Mouse (Mus musculus): ENCODE results near the gene 1700113H08Rik.

1700113H08Rik gene

DNA sequence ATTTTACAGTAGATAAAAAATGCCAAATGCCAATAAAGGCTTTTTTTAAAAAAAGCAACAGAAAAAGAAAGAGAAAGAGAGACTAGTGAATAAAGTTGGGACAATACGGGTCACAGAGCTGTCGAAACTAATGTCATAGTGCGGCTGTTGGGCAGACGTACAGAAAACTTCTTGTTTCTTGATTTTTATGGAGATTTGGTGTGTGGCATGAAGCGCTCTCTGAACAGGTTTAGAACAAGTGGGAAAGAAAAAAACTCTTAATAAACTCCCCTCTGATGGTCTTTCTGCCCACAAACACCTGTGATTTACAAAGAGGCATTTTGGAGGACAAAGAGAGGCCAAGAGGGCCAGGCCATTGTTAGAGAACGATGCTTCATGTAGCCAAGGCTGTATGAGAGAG is 1.6 kb downstream of the 1700113H08Rik start:
- DNase-seq (ENCODE audit: low spot score in 2 of 2): no peak

DNA sequence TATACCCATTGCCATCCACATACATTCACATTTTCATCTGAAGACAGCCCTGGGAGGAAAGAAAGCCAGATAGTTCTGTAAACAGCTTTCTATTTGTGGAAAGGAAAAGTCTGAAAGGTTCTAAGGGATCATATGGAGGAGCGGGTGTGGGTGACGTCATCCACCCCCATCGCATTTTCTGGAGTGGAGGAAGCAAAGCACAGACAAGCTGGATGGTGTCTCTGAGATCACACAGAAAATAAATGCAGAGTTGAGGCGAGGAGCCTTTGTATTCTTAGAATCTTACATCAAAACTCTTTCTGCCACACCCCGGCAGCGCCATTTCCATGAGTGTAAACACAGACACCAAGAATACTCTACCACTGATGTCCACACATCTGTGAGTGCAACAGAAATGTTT is 26.4 kb downstream of the 1700113H08Rik start:
- DNase-seq (ENCODE audit: low spot score in 2 of 2): no peak

DNA sequence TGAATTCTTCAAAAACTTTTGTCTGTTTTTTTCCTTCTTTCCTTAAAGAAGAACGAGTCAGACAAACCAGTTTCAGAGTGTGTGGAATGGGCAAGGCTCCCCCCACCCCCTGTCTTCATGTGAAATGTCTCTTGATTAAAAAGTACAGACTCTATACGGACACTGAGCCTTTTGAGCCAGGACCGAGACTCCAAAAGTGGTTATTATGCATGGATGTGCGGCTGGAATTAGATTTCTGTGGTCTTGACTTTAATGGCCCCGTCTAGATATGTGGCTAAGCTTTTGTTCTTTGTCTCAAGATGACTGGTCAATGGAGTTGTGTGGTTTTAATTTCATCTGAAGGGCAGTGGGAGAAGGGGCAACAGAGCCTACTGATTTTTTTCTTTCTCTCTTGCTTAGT is 29.8 kb downstream of the 1700113H08Rik start:
- DNase-seq (ENCODE audit: low spot score in 2 of 2): no peak

DNA sequence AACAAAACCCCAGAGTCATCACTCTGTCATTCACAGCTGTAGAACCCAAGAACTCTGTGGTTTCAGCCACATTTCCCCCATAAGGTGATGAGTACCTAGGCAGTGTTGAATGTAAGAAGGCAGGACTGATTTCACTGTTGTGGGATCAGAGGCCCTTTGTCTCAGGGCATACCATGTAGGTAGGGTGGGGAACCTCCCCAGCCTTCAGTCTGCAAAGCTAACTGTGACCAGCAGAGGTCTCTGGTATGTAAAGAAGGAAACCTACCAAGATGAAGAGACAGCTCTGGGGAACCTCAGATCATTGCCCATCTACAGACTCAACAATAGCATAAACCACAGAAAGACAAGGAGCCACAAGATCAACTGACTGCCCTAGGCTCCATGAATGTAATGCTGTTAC is 36.4 kb downstream of the 1700113H08Rik start:
- DNase-seq (ENCODE audit: low spot score in 2 of 2): no peak

DNA sequence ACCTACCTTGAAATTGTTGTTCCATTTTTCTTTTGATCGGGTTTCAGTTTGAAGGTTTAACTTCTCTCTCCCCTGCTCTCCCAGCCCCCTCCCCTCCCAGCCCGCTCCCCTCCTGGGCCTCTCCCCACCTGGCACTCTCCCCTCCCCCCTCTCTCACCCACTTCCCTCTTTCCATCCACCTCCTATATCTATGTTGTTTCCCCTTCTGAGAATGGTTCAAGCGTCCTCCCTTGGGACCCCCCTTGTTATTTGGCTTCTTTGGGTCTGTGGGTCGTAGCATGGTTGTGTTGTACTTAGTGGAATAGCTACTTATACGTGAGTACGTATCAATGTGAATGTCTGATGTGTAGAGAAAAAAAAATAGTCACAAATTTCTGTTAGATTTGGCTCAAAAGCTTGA is 40.9 kb downstream of the 1700113H08Rik start:
- DNase-seq (ENCODE audit: low spot score in 2 of 2): no peak

DNA sequence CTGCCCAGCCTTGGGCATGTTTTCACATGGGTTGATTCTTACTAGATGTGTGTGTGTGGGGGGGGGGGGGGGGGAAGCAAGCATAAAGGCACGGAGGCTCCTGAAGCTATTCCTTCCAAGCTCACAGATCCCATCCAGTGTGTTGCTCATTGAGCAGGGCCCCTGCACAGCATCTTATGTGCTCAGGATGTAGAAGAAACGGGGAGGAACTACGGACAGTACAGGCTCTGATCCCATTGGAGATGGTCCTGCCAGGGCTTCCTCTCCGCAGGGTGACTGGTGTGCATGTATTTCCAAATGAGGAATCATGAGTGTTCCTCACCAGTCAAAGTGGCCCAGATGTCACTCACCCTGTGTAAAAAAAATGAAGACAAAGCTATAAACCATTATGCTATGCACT is 42.8 kb downstream of the 1700113H08Rik start:
- DNase-seq (ENCODE audit: low spot score in 2 of 2): no peak

DNA sequence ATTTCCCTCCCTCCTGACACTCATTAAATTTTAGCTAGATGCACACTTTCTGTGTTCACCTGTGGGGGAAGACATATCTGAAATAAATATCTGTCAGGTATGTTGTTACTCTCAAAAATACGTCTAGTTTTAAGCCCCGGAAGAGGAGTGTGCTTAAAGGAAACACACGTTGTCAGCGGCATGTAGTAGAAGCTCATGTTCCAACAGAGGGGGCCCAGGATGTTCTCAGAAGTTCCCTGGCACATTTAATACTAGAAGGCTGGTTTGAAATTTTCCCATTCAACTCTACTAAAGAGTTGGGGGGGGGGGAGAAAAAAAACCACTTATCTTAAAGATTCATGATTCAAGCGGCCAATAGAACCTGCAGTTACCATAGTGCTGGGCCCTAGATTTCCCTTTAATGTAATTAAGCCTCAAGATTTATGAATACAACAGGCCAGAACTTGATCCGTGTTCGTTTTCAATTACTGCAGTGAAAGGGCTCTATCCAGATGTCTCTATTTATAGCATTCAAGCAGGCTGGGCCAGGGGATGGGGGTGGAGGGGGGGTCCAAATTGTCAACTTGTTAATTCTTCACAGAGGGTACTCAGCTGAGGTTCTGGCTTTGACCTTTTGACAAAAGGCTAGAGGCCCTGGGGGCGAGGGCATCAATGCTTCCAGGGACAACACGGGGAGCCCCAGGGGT is 43.6 kb downstream of the 1700113H08Rik start:
- DNase-seq (ENCODE audit: low spot score in 2 of 2): no peak

DNA sequence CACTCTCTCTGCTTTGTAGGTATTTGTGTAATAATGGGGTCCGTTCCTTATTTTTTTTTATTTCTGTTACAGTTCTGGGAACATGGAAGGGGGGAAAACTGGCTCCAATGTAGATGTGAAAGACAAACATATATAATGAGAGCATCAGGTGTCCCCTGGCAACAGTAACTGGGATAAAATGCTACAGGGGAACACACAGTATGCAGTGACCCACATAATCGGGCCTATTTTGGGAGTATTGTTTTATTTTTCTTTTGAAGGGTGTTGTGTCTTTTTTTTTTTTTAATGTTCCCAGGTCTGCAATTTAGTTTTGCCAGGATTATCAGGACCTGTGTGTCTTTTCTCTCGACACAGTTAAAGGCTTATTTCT is 44.1 kb downstream of the 1700113H08Rik start:
- no peak for DNase-seq (ENCODE audit: low spot score in 2 of 2)

DNA sequence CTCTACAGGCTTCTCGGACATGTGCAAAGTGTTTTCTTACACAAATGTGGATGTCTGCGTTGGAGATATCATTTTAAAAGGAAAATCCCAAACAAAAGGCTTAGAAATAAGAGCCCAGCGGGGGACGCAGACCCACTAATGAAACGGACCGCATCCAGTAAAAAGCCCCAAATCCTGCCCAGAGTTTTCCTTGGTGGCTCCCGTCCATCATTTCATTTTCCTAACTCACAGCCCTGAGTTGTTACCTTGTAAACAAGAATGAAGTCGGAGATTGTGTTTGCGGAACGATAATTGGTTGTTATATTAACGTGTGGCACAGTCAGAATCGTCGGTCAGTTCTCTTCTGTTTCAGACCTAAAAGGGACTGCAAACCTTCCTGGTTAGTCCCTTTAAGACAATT is 44.6 kb downstream of the 1700113H08Rik start:
- no peak for DNase-seq (ENCODE audit: low spot score in 2 of 2)

DNA sequence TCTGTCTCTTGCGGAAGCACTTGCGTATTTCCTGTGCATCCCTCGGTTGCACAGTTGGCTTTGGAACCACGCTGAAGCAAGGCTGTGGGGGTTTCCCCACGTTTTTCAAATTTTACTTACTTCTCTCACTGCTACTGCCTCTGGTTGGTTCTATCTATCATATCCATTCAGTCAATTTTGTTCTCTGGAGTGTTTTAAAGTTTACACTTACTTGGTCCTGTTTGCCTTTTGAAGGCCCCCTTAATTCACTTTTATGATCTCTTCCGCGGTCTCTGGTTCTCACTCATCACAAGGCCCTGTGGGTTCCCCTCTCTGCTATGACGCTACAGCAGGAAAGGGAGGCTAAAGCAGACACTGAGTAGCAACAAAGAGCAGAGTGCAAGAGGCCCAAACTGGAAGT is 45.4 kb downstream of the 1700113H08Rik start:
- no peak for DNase-seq (ENCODE audit: low spot score in 2 of 2)

DNA sequence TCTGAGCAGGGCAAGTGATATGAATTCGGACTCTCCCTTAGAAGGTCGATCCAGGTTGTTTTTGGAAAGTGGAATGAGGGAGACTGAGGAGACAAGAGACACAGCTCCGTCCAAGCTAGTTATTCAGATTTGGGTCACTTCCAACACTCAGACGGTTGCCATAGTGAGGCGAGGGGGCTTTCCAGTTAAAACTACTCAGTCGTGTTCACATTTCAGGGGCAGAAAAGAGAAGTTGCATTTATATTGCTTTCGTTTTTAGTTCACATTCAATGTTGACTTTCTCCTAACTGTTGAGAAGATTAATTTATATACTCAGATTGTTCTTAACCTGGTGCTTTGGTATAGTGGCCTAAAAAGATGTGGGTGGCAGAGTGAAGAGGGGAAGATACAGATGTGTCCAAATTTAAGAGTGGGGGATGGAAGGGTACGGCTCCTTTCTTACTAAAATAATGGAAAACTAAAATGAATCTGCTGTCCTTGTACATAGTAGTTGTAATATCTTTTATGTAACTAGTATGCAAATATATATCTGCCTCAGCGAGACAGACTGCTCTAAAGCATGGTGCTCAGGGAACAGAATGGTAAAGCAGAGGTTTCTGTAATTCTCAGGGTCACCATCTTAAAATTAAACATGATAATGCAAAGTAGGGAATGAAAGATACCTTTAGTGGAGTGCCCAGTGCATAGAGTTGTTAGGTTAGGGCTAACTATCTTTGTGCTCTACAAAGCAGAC is 49.9 kb downstream of the 1700113H08Rik start:
- DNase-seq (ENCODE audit: low spot score in 2 of 2): no peak

DNA sequence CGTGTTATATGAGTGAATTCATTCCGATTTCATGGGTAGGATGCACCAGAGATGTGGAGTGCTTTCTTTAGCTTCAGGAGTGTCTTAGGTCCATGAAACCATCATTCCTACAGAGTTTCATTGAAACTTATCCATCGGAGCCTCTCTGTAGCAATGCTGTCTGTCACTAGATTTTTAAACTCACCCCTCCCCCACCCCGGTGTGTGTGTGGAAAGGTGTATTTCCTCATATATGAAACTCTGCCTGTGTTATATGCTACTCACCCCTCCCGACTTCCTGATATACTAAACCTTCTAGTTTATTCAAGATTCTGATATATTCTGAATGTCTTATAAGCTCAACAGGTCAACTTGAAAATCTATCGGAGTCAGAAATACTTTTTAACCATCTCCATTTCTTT is 50.5 kb downstream of the 1700113H08Rik start:
- no peak for DNase-seq (ENCODE audit: low spot score in 2 of 2)

DNA sequence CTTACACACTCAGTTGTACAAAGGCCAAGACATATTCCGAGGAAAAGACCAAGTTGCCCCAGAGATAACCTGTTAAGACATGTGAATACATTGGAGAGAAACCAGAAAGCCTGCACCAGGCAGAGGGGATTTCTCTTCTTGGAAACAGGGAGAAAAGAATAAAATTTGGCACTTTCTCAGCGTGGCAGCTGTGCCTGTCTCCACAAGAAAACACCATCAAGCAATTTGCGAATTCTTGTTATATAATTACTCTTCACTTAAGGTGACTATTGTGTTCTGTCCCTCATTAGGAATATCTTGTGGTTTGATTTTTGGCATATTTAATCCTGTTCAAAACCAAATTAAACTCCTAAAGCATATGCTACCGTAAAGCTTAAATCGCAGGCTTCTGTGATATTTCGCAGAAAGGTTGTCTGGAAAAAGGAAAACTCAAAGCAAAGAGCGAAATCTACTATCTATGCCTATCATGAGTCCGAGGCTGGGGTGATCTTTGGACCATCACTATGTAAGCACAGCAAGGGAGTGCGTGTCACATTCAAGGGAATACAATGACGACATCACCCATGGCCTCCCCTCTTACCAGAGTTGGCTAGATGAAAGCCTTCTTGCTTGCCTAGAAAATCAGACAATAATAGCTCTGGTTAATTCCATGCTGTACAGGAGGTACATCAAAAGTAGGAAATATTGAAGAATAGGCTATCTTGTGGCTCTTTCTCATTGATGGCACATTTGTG is 51.4 kb downstream of the 1700113H08Rik start:
- no peak for DNase-seq (ENCODE audit: low spot score in 2 of 2)

DNA sequence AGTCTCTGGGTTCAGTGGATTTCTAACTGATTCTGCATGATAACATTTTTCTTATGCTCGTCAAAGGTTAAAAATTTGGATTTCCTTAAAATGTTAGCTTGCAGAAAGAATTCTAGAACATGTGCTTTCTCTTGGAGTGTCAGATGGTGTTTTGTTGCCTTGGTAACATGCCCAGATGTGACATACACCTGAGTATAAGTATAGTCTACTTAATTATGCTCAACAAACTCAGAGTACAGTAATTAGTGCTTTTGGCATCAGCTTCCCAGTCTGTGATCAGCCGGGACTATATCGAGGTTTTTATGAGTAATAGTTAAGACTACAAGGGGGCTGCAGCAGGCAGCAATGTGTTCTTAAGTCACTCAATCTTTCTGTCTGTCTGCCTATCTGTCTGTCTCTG is 53.1 kb downstream of the 1700113H08Rik start:
- DNase-seq (ENCODE audit: low spot score in 2 of 2): no peak

DNA sequence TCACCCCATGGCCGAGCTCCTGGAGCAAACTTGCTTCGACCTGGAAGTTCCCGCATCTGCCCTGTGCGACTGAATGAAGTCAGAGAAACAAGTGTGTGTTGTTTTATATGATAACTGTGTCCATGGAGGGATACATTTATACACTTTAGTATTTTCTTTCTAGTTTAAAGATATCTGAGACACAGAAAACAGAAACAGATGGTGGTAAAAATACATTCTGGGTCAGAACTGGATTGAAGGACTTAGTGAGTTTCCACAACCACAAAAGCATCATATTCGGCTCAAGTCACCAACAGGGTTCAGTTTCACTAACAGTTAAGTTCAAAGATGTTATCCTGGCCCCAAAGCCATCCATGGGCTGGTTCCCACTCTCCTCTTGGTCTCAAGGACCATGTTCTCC is 67.2 kb downstream of the 1700113H08Rik start:
- DNase-seq (ENCODE audit: low spot score in 2 of 2): no peak

DNA sequence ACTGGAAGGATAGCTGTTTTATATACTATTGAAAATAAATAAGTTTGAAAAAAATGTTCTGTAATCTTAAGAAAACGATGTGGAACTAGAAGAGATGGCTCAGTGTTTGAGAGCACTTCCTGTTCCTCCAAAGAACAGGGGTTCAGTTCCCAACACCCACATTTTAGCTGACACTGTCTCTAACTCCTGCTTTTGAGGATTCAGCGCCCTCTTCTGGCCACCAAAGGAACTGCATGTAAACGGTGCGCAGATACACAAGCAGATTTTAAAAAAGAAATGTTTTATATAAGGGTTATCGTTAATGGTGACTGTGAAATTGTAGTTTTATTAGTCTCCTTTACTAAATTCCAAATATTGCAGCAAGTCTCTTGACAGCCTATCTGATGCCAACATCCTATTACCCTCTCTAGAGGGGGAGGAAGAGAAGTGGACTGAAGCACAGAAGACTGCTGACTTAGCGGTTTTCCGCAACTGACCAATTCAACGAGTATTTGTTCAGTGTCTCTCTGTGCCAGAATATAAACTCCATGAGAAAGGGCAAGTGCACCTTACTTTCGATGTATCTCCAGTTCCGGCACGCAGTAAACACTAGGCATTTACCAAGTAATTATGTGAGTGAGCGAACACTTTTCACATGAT is 68.5 kb downstream of the 1700113H08Rik start:
- DNase-seq (ENCODE audit: low spot score in 2 of 2): no peak

DNA sequence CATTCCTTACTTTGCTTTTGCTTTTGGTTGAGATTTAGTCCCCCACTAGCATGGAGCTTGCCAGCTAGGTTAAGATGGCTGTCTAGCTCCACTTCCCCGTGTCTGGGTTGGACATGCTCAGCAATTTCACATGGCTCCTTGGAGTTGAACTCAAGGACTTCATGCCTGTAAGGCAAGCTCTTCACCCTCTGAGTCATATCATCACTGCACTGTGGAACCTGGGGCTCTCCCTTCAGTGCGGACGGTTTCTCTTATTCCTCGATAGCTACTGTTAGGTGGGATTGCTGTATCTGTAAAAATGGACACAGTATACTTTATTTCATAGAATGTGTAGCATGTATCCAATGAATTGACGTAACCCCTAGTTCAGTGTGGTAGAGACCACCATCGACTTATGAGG is 93.2 kb downstream of the 1700113H08Rik start:
- DNase-seq (ENCODE audit: low spot score in 2 of 2): no peak

DNA sequence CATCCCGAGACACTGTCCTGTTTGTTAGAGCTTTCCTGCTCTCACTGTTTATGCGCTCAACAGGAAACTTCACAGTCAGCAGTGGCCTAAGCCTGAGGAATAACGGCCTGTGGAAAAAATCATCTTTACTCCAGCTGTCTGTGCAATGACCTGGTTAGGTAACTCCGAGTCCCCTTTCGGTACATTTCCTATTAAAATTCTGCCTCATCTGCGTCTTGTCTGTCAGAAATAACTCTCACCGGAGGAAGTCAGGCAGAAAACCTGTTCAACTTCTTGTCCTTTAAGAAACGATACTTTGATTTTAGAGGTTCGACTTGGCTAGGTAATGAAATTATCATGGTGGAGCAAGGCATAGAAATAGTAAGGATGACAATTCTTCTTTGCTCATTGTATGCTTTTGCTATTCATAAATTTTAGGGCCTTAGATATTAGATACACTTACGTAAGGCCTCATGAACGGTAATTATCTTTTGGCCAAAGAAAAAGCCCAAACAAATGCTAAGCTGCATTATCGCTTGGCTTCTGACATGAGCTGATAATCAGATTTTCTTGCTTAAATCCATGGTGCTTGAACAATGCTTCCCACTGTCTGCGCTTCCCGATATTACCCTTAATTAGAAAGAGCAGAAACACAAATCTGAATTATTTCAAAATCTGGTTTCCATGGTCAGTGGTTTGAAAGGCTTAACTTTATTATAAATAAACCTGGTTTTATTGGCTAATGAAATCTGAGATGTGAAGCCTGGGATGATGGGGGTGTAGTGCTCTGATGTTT is 96.1 kb downstream of the 1700113H08Rik start:
- DNase-seq (ENCODE audit: low spot score in 2 of 2): no peak

DNA sequence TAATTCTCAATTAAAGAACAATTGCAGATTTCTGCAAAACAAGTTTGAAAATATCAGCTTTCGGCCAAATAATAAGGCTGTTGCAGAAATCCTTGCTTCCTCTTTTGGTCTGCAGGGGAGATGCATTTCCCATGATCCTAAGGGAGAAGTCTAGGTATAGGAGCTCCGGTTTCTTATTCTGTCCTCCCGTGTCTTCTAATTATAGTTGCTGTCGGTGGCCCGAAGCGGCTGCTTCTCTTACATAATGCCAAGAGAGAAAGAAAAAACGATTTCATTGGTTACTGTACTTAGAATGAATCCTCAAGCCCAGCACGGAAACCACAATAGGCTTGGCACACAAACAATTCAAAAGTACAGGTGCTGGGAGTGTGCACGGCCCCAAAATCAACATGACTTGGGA is 101.9 kb downstream of the 1700113H08Rik start:
- no peak for DNase-seq (ENCODE audit: low spot score in 2 of 2)

DNA sequence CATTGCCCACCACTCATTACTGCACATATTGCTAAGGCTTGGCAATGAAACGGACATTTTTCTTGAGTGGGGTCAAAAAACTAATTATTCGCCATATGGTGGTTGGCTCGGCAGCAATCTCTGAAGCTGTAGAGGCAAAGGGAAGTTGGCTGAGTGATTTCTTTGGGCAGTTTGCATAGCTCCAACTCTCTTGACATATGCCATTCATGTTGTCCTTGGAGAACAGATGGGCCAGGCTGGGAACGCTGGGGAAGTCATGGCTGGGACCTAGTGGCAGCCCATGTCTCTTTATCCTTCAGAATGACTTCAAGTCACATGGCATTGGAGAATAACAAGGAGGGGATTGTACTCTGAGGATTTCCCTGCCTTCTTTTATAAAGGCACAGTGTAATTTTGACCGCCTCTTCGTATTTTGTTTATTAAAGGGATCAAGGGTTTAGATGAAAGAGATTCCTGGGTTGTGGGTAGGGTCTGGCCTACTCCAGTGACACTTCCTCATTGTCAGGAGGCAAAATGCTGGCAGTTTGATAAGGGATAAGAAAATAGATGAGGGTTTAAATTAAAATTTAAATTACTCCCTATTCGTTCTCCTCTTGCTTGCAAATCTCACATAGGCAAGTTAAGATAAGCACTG is 138.4 kb downstream of the 1700113H08Rik start:
- no peak for DNase-seq (ENCODE audit: low spot score in 2 of 2)

DNA sequence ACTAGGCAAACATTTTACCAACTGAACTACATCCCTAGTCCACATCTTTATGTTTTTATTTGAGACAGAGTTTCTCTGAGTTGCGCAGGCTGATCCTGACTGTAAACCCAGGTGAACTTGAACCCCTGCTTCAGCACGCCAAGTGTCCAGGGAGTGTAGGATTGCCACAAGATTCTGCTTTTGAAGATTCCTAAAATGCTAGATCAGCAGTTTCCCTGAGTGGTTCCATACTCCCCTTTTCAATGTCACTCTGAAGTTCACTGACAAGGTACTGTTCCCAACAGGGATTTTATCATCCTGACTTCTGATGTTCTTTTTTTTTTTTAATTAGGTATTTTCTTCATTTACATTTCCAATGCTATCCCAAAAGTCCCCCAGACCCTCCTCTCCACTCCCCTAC is 140.9 kb downstream of the 1700113H08Rik start:
- DNase-seq (ENCODE audit: low spot score in 2 of 2): no peak
